Mouse (Mus musculus): ENCODE data around the gene Sh2d5. TPM values are rescaled to one million over a fixed set of nuclear protein-coding genes. Genes with fewer than 3 reads are reported as not detected.

The Sh2d5 gene
- polyA plus RNA-seq, 1 experiment from 2014 or later = 0.47 TPM

- Histone ChIP-seq H3K9me3 (peaks cover 4% of the 10 kb centered on the region; the same call in 1 of the 2 replicates), H3K27ac (peak within 1 kb of the TSS; percentile 93), H3K36me3 (replicated peaks) (peaks cover 33% of the 10 kb centered on the region), H3K27me3 (ENCODE audit: poor library complexity, severe bottlenecking) (no peaks in the 10 kb centered on the region), H3K4me3 (peak within 1 kb of the TSS; percentile 98), H3K4me1 (peaks cover 27% of the 10 kb centered on the region)
- under 1% methylated on average over 64 of the region's 64 CpGs for WGBS
- peak; percentile 99 for DNase-seq (ENCODE audit: extremely low spot score, low spot score)
These were observed 54.3 kb downstream of the Sh2d5 start, which contains the start of gene Ddost for GRCm38 (mm10) chr4:138304340-138305104. TSS of gene Ddost (plus strand) at chr4:138304730.

GRCm38 (mm10) chr4:138307025-138307424 is 56.8 kb downstream of the Sh2d5 start:
- H3K36me3 ChIP-seq (replicated peaks) = peaks cover 58% of the 10 kb centered on the region
- WGBS = 91% methylated on average over 3 of the region's 3 CpGs

GRCm38 (mm10) chr4:138307739-138308138 is 57.5 kb downstream of the Sh2d5 start:
- Histone ChIP-seq H3K4me3 (no peak overlapping the region), H3K36me3 (replicated peaks) (peaks cover 65% of the 10 kb centered on the region)
- WGBS = 94% methylated on average over 12 of the region's 12 CpGs

More at GRCm38 (mm10) chr4:138307025-138307424, 56.8 kb downstream of the Sh2d5 start:
- no peak for DNase-seq (ENCODE audit: extremely low spot score, low spot score)
- Histone ChIP-seq H3K27ac (no peak overlapping the region), H3K4me3 (no peak overlapping the region), H3K27me3 (ENCODE audit: poor library complexity, severe bottlenecking) (no peaks in the 10 kb centered on the region), H3K4me1 (peaks cover 27% of the 10 kb centered on the region), H3K9me3 (no peaks in the 10 kb centered on the region)

GRCm38 (mm10) chr4:138310311-138310910 is 60.2 kb downstream of the Sh2d5 start:
- peaks cover 91% of the 10 kb centered on the region for H3K36me3 ChIP-seq (replicated peaks)
- no peak overlapping the region for H3K4me3 ChIP-seq
- no peak overlapping the region for H3K27ac ChIP-seq
- WGBS = 96% methylated on average over 19 of the region's 19 CpGs
- DNase-seq (ENCODE audit: extremely low spot score, low spot score) = no peak
- H3K4me1 ChIP-seq = peaks cover 10% of the 10 kb centered on the region
- no peaks in the 10 kb centered on the region for H3K27me3 ChIP-seq (ENCODE audit: poor library complexity, severe bottlenecking)
- H3K9me3 ChIP-seq = no peaks in the 10 kb centered on the region

More at GRCm38 (mm10) chr4:138307739-138308138, 57.5 kb downstream of the Sh2d5 start:
- Histone ChIP-seq H3K4me1 (peaks cover 27% of the 10 kb centered on the region), H3K9me3 (no peaks in the 10 kb centered on the region), H3K27me3 (ENCODE audit: poor library complexity, severe bottlenecking) (no peaks in the 10 kb centered on the region), H3K27ac (no peak overlapping the region)
- no peak for DNase-seq (ENCODE audit: extremely low spot score, low spot score)

Other genes with a start within 250 kb of the Sh2d5 start
- gene Hp1bp3, start 34.1 kb upstream of the Sh2d5 start, polyA plus RNA-seq (2016; fragmentation: Nextera tagmentation; extraction: Ambion mirVana) = 147 and 152 TPM in 2 replicates
- gene Kif17, start within 50 bp of the Sh2d5 start, polyA plus RNA-seq (2016; fragmentation: Nextera tagmentation; extraction: Ambion mirVana) = 0.25 and 0.39 TPM in 2 replicates
- gene Ddost, start 54.3 kb downstream of the Sh2d5 start, polyA plus RNA-seq (2016; fragmentation: Nextera tagmentation; extraction: Ambion mirVana) = 279 and 281 TPM in 2 replicates
- gene Pink1, start 75.9 kb downstream of the Sh2d5 start, polyA plus RNA-seq (2016; fragmentation: Nextera tagmentation; extraction: Ambion mirVana) = 24.6 and 26.7 TPM in 2 replicates
- gene Cda, start 117.6 kb downstream of the Sh2d5 start, polyA plus RNA-seq (2016; fragmentation: Nextera tagmentation; extraction: Ambion mirVana) = 2.1 and 2.5 TPM in 2 replicates
- not detected in 2 replicates for gene Fam43b, start 146.1 kb downstream of the Sh2d5 start, polyA plus RNA-seq (2016; fragmentation: Nextera tagmentation; extraction: Ambion mirVana)
- 21.2 and 22.7 TPM in 2 replicates for gene Mul1, start 184.3 kb downstream of the Sh2d5 start, polyA plus RNA-seq (2016; fragmentation: Nextera tagmentation; extraction: Ambion mirVana)
- gene Camk2n1, start 203.9 kb downstream of the Sh2d5 start, polyA plus RNA-seq (2016; fragmentation: Nextera tagmentation; extraction: Ambion mirVana) = 0.96 and 0.98 TPM in 2 replicates

Measured in forebrain, embryonic 10.5 days (tissue).